Mouse (Mus musculus) C2C12 (cell line): ENCODE measurements around the gene Nt5c2.

Source experiments
- CEBPB ChIP-seq: IDR thresholded peaks from one replicate; pipeline ENCODE4 v1.6.1; 2011; ENCODE audit warnings: low read depth, mild to moderate bottlenecking, control low read depth, moderate library complexity
- CTCF ChIP-seq: IDR thresholded peaks from one replicate; pipeline ENCODE4 v1.5.1; 2011; ENCODE audit not compliant: control insufficient read depth, insufficient read depth, insufficient read length
- MYOD1 ChIP-seq: IDR thresholded peaks from one replicate; pipeline ENCODE4 v1.6.1; 2011; ENCODE audit warnings: low read depth; ENCODE audit not compliant: control insufficient read depth, insufficient read length
- USF1 ChIP-seq: IDR thresholded peaks from one replicate; pipeline ENCODE4 v1.6.1; 2011; ENCODE audit warnings: low read depth, mild to moderate bottlenecking, control low read depth, moderate library complexity

- TF ChIP-seq USF1 (no peak), CTCF (no peak), MYOD1 (no peak), CEBPB (no peak)
Observed at GRCm38 (mm10) chr19:46904907-46905306, 110.0 kb downstream of the Nt5c2 start.
